Mouse (Mus musculus) ovary, adult 18-20 months (tissue): Measurements from ENCODE around the gene Mynn.

Experiments used
- DNase-seq: peaks from one replicate; pipeline ENCODE4 v3.0.0; 2022; ENCODE audit warnings: low spot score, mixed read lengths

Mynn gene

DNA sequence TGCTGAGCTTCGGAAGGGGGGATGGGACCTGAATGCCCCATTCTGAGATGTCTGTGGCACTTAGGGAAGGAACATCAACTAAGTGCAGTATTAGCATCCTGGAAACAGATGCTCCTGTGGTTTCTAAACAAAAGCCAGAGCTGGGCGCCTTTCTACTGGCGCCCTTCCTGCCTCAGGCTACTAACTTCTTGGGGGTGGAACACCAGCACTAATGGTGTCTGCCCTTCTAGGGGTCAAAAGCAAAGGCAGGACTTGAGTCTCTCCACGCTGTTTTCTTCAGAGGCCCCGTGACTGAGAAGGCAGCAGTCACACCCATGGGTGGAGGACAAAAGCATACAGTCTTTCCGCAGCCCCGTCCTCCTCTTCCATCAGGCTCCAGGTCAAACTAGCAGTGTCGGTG lies 44.9 kb downstream of the Mynn start:
- no peak for DNase-seq

- peak; percentile 29 for DNase-seq
Observed at GRCm38 (mm10) chr3:30647440-30648090, 45.7 kb downstream of the Mynn start, which contains the start of gene Lrrc34. Gene Lrrc34, minus strand, starts transcription at chr3:30647869.

GRCm38 (mm10) chr3:30648466-30648865 lies 46.6 kb downstream of the Mynn start:
- no peak for DNase-seq

GRCm38 (mm10) chr3:30650062-30650841 lies 48.4 kb downstream of the Mynn start:
- DNase-seq = no peak

- DNase-seq = no peak
Observed at GRCm38 (mm10) chr3:30655937-30656336, 54.1 kb downstream of the Mynn start.

- DNase-seq = no peak
Observed at GRCm38 (mm10) chr3:30658486-30658885, 56.6 kb downstream of the Mynn start.
